Mouse (Mus musculus): ENCODE data around the gene Dgat2.

Gene Dgat2

GRCm38 (mm10) chr7:99189885-99190284 lies 7.4 kb upstream of the Dgat2 start:
- no peak for DNase-seq

- DNase-seq: no peak
Measured at GRCm38 (mm10) chr7:99188630-99189029, 6.1 kb upstream of the Dgat2 start.

GRCm38 (mm10) chr7:99187451-99187850 lies 4.9 kb upstream of the Dgat2 start:
- DNase-seq: no peak

- DNase-seq: no peak
Measured at GRCm38 (mm10) chr7:99185405-99185804, 2.9 kb upstream of the Dgat2 start.

DNA sequence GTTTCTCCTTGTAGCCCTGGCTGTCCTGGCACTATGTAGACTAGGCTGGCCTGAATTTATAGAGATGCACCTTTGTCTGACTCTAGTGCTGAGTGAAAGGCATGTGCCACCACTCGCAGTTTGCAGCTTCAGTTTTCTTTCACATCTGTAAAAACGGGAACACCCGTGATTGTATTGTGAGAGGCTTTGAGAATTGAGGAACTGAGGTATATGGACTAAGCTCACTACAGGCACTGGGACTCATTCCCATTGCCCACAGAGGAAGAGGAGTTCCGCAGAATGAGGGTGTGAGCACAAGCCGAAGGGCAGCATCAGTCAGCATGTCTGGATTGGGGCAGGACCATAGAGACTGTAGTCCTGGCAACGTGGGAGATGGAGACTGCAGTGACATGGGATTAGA lies 1.2 kb upstream of the Dgat2 start:
- DNase-seq: no peak

DNA sequence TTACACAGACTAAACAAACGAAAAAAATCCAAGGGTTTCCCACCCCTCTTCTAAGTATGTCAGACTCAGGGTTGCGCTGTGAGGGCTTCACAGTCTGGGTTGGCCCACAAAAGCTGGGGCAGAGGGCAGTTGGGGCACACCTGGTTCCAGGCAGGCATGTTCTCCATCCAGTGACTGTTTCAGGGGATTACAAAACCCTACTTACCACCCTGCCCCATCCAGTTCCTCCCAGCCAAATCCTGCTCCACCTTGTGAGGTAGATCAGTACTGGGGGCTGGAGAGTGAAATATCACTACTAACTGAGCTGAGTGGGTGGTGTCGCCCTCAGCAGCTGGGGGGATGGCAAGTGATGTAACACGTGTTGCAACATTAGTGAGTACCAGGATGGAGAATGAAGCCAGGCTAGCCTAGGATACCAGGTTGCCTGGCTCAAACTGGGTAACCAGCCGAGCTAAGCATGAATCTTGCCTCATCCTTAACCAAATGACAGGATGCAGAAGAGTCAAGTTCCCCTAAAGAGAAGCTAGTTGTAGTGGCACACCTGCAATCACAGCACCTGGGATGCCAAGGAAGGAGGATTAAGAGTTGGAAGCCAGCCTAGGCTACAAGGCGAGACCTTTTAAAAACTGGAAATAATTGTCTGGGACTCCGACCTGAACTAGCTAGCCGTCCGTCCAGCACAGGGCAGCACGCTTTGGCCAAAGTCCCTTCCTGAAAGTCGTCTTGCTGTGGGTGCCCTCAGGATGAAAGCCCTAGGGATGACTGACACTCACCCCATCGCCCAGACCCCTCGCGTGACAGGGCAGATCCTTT lies 694 bp downstream of the Dgat2 start:
- DNase-seq: peak; percentile 52

DNA sequence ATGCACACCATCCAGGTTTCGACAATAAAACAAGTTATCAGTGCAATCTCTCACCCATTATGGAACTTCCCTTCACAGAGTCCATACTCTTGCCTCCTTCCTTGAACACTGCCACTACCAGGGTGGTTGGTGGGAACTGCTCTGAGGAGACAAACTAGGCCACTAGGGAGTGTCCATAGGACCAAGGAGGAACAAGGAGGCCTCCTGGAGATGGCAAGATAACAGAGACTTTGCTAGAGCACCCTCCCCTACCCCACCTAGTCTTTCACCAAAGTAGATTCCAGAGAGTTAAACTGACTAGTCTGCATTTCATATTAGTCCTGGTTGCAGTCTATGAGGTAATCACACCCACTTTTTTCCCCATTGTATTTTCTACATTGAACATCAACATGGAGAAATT lies 2.4 kb downstream of the Dgat2 start:
- no peak for DNase-seq

DNA sequence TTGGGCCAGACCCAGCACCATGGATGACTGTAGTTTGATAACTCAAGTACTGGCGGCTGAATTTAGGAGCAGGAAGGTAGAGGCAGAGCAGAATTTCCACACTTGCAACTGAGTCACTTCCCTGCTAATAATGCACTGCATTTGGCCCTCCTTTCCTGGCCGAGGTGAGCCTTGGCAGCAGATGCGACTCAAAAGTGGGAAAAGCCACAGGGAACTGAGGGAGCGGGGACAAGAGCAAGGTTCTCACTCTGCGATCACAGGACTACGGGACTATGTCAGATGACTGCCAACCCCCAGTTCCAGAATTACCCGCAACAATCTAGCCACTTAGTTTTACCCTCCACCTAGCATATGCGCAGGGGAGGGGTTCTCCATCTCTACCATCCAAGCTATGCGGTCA lies 3.2 kb downstream of the Dgat2 start:
- DNase-seq: no peak

GRCm38 (mm10) chr7:99177386-99177785 lies 5.1 kb downstream of the Dgat2 start:
- no peak for DNase-seq

DNA sequence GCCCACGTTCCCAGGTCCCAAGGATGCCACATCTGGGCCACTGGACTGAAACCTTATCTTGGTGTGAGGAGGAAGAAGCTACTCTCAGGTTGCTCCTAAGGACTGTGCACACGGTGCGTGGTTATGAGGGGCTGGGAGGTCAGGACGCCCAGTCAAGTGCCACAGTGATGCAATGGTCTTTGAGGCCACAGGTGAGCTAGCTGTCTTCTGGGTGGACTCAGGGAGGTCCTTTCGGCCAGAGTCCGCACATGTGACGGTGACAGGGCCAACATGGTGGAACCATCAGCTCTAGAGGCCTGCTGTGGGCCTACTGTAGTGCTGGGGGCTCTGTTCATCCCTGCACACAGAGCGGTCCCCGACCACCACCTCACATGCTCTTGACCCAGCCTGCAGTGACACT lies 6.9 kb downstream of the Dgat2 start:
- DNase-seq: no peak

DNA sequence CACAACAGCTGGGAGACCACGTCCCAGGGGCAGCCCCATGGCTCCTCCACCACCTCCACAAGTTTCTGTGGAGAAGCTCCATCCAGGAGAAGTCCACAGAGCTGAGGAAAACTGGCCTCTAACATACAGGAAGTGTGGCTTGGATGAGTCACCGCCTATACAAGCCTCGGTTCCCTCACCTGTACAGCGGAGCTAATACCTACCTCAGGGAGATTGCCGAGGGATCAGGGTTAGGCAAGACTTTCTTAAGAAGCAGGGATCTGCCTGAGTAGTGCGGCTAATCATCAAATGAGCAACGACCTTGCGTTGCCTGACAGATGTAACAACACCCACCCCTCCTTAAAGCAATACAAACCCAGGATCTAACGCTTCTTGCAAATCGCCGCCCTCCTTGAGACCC lies 7.4 kb downstream of the Dgat2 start:
- no peak for DNase-seq

- DNase-seq: no peak
Measured at GRCm38 (mm10) chr7:99174006-99174405, 8.5 kb downstream of the Dgat2 start.

GRCm38 (mm10) chr7:99172898-99173297 lies 9.6 kb downstream of the Dgat2 start:
- no peak for DNase-seq

- DNase-seq: no peak
Measured at GRCm38 (mm10) chr7:99171730-99172463, 10.6 kb downstream of the Dgat2 start.

DNA sequence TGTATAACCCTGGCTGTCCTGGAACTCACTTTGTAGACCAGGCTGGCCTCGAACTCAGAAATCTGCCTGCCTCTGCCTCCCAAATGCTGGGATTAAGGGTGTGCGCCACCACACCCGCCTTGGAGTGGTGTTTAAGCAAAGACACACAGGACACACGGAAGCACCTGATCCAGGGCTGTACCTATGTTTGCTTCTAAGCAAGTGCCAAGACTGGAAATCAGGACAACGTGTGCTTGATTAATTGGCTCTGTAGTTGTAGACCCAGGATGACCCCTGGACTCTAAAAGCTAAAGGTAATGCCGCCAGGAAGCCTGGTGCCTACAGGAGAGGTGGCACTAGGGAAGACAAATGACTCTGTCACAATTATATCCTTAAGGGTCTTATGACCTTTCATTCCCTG lies 12.0 kb downstream of the Dgat2 start:
- DNase-seq: no peak

- DNase-seq: no peak
Measured at GRCm38 (mm10) chr7:99169717-99170403, 12.7 kb downstream of the Dgat2 start.

GRCm38 (mm10) chr7:99168756-99169155 lies 13.8 kb downstream of the Dgat2 start:
- no peak for DNase-seq

GRCm38 (mm10) chr7:99167939-99168338 lies 14.6 kb downstream of the Dgat2 start:
- no peak for DNase-seq

- DNase-seq: no peak
Measured at GRCm38 (mm10) chr7:99166159-99166558, 16.4 kb downstream of the Dgat2 start.

- peak; percentile 50 for DNase-seq
Measured at GRCm38 (mm10) chr7:99164873-99165410, 17.6 kb downstream of the Dgat2 start.

DNA sequence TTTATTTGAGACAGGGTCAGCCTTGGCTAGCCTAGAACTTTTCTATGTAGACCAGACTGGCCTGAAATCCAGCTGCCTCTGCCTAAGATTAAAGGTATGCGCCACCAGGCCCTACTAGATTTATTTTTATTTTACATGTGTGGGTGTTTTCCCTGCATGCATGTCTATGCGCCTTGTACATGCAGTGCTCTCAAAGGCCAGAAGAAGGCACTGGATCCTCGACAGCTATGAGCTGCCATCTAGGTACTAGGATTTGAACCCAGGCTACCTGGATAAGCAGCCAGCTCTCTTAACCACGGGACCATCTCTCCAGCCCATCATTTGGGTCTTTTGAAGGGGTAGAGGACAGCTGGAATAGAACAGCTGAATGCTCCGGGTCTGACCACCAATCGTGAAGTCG lies 20.1 kb downstream of the Dgat2 start:
- DNase-seq: no peak

GRCm38 (mm10) chr7:99161961-99162360 lies 20.6 kb downstream of the Dgat2 start:
- DNase-seq: no peak

GRCm38 (mm10) chr7:99161529-99161928 lies 21.0 kb downstream of the Dgat2 start:
- DNase-seq: no peak

DNA sequence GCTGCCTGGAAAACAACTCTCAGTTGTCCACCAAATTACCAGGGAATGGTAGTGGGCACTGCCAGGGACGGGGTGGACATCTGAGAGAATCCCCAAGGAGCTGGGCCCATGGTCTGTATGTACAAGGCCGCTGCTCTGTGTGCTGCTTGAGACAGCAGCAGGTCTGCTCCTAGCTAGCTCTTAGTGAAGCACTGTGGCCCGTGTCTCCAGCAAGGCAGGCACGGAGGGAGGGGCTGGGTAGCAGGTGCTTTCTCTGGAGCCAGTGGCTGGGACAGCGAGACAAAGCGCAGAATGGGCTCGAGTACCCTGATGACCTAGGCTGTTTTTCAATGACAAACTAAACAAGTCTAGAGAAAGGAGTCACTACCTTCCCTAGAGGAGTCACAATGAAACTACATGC lies 21.5 kb downstream of the Dgat2 start:
- no peak for DNase-seq
